22 mouse cellular contexts compared by ENCODE assay signal in genomic region chr14:80062896-80063295, GRCm38 (mm10).
"Had no signal": no experiment of that assay in that cellular context is flagged by ENCODE, and none has a peak within 500 bp of the region (broad histone marks: within the 10 kb centered on the region; RNA-seq: fewer than 3 reads in every experiment).

No protein-coding gene starts in this region.

- H3K4me1 ChIP-seq: limb, embryonic 12.5 days; limb, embryonic 15.5 days; neural tube, embryonic 12.5 days had no signal

- H3K27me3 ChIP-seq: limb, embryonic 12.5 days; limb, embryonic 15.5 days; neural tube, embryonic 12.5 days had no signal

- H3K36me3 ChIP-seq: limb, embryonic 12.5 days; limb, embryonic 15.5 days; neural tube, embryonic 12.5 days had no signal

- H3K9me3 ChIP-seq: limb, embryonic 12.5 days; limb, embryonic 15.5 days; neural tube, embryonic 12.5 days had no signal

- H3K9ac ChIP-seq: limb, embryonic 12.5 days; limb, embryonic 15.5 days; liver, embryonic 14.5 days; liver, postnatal 0 days; lung, embryonic 14.5 days; neural tube, embryonic 12.5 days had no signal

- H3K4me2 ChIP-seq: limb, embryonic 12.5 days; limb, embryonic 15.5 days; liver, embryonic 11.5 days; lung, embryonic 14.5 days; midbrain, embryonic 11.5 days; neural tube, embryonic 12.5 days had no signal

- H3K27ac ChIP-seq: kidney, postnatal 0 days; limb, embryonic 12.5 days; limb, embryonic 15.5 days; liver, embryonic 14.5 days; neural tube, embryonic 12.5 days; stomach, postnatal 0 days had no signal

- DNase-seq: kidney, adult 18-20 months; kidney, postnatal 25 days; left cerebral cortex, postnatal 4 days; liver, postnatal 0 days; lung, embryonic 14.5 days; lung, postnatal 4 days; midbrain, embryonic 14.5 days; right cerebral cortex, adult 18-20 months; right cerebral cortex, postnatal 14 days; right cerebral cortex, postnatal 4 days; thymus, adult 2 months; thymus, postnatal 25 days had no signal

- ATAC-seq: intestine, embryonic 16.5 days; liver, postnatal 0 days; lung, postnatal 0 days had no signal

- H3K4me3 ChIP-seq: limb, embryonic 12.5 days; limb, embryonic 15.5 days; neural tube, embryonic 12.5 days had no signal
